Mouse (Mus musculus): Measurements from ENCODE around the gene Aoc2. TPM values are rescaled to one million over a fixed set of nuclear protein-coding genes. Genes with fewer than 3 reads are reported as not detected.

The Aoc2 gene
- total and polyA plus RNA-seq, 3 experiments, result 3.6 to 10.7 (median 5.5) TPM

- TF ChIP-seq POLR2A (IDR thresholded peaks at IDR 0.05; ENCODE audit: low read depth, low read length), result peak; percentile 92
These were observed 46.4 kb upstream of the Aoc2 start, which contains the start of the genes Cntd1 and Coa3 (continued) for GRCm38 (mm10) chr11:101278223-101279192.

DNA sequence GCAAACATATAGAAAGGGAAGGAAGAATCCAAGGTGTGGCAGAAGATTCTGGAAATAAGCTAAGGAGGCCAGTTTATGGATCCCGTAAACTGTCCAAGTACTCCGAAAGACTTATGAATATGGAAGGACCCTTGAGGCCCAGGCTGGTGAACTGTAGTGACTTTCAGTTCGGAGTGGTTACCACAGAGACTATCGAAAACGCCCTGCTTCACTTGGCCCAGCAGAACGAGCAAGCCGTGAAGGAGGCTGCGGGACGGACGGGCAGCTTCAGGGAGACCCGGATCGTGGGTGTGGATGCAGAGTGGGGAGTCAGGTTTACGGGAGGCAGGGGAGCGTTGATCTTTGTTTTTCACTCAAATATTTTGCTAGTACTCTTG, 45.7 kb upstream of the Aoc2 start:
- H3K36me3 ChIP-seq (replicated peaks in 1 of 2; ENCODE audit: control insufficient read depth in 1 of 2, insufficient read depth in 1 of 2, low read length in 1 of 2), result peaks cover 14 to 43% of the 10 kb centered on the region in 2 experiments
- H3K9me3 ChIP-seq (replicated peaks; ENCODE audit: low read length), result no peaks in the 10 kb centered on the region
- H3K27ac ChIP-seq (ENCODE audit: insufficient read depth, low read depth), result no peak overlapping the region
- H3K9ac ChIP-seq (ENCODE audit: insufficient read depth, low read depth), result no peak overlapping the region
- DNase-seq (ENCODE audit: extremely low read depth), result no peak
- dilution Hi-C loops (cut with MboI; ENCODE audit: extremely low pct_ligation_motif_present, extremely low pct_unique_long_range_greater_than_20kb, low sequenced_read_pairs), result no loop called here
- H3K27me3 ChIP-seq (replicated peaks), result no peaks in the 10 kb centered on the region
- in situ Hi-C loops (cut with MboI; ENCODE audit: low pct_ligation_motif_present, low pct_unique_long_range_greater_than_20kb, low sequenced_read_pairs), result no loop called here
- peak overlapping the region in 1 of 3 experiments; percentile 77 for H3K4me3 ChIP-seq (replicated peaks in 1 of 3; ENCODE audit: low read depth in 2 of 3, low read length in 2 of 3, poor library complexity in 1 of 3)
- TF ChIP-seq MAFK (IDR thresholded peaks at IDR 0.05; ENCODE audit: insufficient replicate concordance, low read length) (no peak), KAT2A (IDR thresholded peaks at IDR 0.05; ENCODE audit: insufficient replicate concordance, low read length) (no peak), IRF4 (IDR thresholded peaks at IDR 0.05; ENCODE audit: low read depth, low read length) (no peak), ELF1 (IDR thresholded peaks at IDR 0.05; ENCODE audit: low read depth, low read length) (no peak), ZNF384 (IDR thresholded peaks at IDR 0.05; ENCODE audit: low read depth, low read length) (no peak), HCFC1 (IDR thresholded peaks at IDR 0.05; ENCODE audit: low read depth, low read length) (no peak)
- H3K4me2 ChIP-seq (ENCODE audit: insufficient read depth, low read depth, poor library complexity, severe bottlenecking), result peak overlapping the region; percentile 9; the same call in 1 of the 2 replicates
- no peaks in the 10 kb centered on the region; the same call in 1 of the 2 replicates for H3K79me2 ChIP-seq (replicated peaks; ENCODE audit: control insufficient read depth, extremely low read depth, insufficient read depth, poor library complexity, severe bottlenecking)
- peaks cover 16 to 42% of the 10 kb centered on the region in 2 experiments for H3K4me1 ChIP-seq (ENCODE audit: control insufficient read depth in 1 of 2, insufficient read depth in 2 of 2)

DNA sequence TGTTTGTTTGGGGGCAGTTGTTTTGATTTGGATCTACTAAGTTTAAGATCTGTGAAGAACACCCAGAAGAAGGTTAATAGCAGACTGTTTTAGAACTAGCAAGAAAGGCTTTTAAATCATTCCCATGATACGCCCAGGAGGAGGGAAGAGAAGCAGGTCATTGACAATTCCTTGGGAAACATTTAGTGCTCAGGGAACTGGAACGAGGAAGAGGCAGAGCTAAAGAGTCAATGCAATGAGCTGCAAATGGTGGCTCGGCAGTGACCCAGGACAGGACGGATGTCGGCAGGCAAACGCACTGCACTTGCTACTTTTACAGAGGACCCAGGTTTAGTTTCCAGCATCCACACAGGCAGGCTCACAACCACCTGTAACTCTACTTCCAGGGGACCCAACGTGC, 44.0 kb upstream of the Aoc2 start:
- Histone ChIP-seq H3K27ac (ENCODE audit: insufficient read depth, low read depth) (no peak overlapping the region), H3K4me2 (ENCODE audit: insufficient read depth, low read depth, poor library complexity, severe bottlenecking) (no peak overlapping the region), H3K9ac (ENCODE audit: insufficient read depth, low read depth) (no peak overlapping the region), H3K79me2 (replicated peaks; ENCODE audit: control insufficient read depth, extremely low read depth, insufficient read depth, poor library complexity, severe bottlenecking) (no peaks in the 10 kb centered on the region; the same call in 1 of the 2 replicates), H3K4me3 (replicated peaks in 1 of 3; ENCODE audit: low read depth in 2 of 3, low read length in 2 of 3, poor library complexity in 1 of 3) (no peak overlapping the region), H3K9me3 (replicated peaks; ENCODE audit: low read length) (no peaks in the 10 kb centered on the region), H3K4me1 (ENCODE audit: control insufficient read depth in 1 of 2, insufficient read depth in 2 of 2) (peaks cover 16 to 42% of the 10 kb centered on the region in 2 experiments), H3K27me3 (replicated peaks) (no peaks in the 10 kb centered on the region), H3K36me3 (replicated peaks in 1 of 2; ENCODE audit: control insufficient read depth in 1 of 2, insufficient read depth in 1 of 2, low read length in 1 of 2) (peaks cover 14 to 47% of the 10 kb centered on the region in 2 experiments)
- dilution Hi-C loops (cut with MboI; ENCODE audit: extremely low pct_ligation_motif_present, extremely low pct_unique_long_range_greater_than_20kb, low sequenced_read_pairs), result no loop called here
- in situ Hi-C loops (cut with MboI; ENCODE audit: low pct_ligation_motif_present, low pct_unique_long_range_greater_than_20kb, low sequenced_read_pairs), result no loop called here
- TF ChIP-seq POLR2A (IDR thresholded peaks at IDR 0.05; ENCODE audit: low read depth, low read length) (no peak), MXI1 (IDR thresholded peaks at IDR 0.05; ENCODE audit: low read depth, low read length) (no peak), PAX5 (IDR thresholded peaks at IDR 0.05; ENCODE audit: low read length) (no peak), ETS1 (conservative IDR thresholded peaks at IDR 0.05; ENCODE audit: low read depth, low read length) (no peak), ZMIZ1 (IDR thresholded peaks at IDR 0.05; ENCODE audit: low read depth, low read length) (no peak), SMC3 (IDR thresholded peaks at IDR 0.05; ENCODE audit: low read depth, low read length) (no peak), TCF12 (IDR thresholded peaks at IDR 0.05; ENCODE audit: low read depth, low read length) (no peak), ELF1 (IDR thresholded peaks at IDR 0.05; ENCODE audit: low read depth, low read length) (no peak), CTCF (conservative IDR thresholded peaks at IDR 0.05 in 1 of 2, IDR thresholded peaks at IDR 0.05 in 1 of 2; ENCODE audit: low read depth in 2 of 2, low read length in 2 of 2) (no peak), NRF1 (IDR thresholded peaks at IDR 0.05; ENCODE audit: low read depth, low read length) (no peak), CHD2 (IDR thresholded peaks at IDR 0.05; ENCODE audit: low read length) (no peak), NELFE (IDR thresholded peaks at IDR 0.05; ENCODE audit: low read depth, low read length) (no peak), ZNF384 (IDR thresholded peaks at IDR 0.05; ENCODE audit: low read depth, low read length) (no peak), SIN3A (IDR thresholded peaks at IDR 0.05; ENCODE audit: low read length) (no peak), MYC (IDR thresholded peaks at IDR 0.05; ENCODE audit: low read depth, low read length) (no peak), GABPA (IDR thresholded peaks at IDR 0.05; ENCODE audit: insufficient replicate concordance, low read depth, low read length) (no peak), POLR2AphosphoS2 (IDR thresholded peaks at IDR 0.05; ENCODE audit: low read depth, low read length) (no peak), BHLHE40 (IDR thresholded peaks at IDR 0.05; ENCODE audit: low read depth, low read length) (no peak)
- no peak for DNase-seq (ENCODE audit: extremely low read depth)
